Mouse (Mus musculus): ENCODE data around the gene Dcst1.

- TF ChIP-seq CTCF (IDR thresholded peaks at IDR 0.05; ENCODE audit: control insufficient read depth, insufficient read depth, insufficient read length) = no peak
- TF ChIP-seq MYOG (IDR thresholded peaks at IDR 0.05; ENCODE audit: control insufficient read depth, extremely low read depth, insufficient read length) = no peak
- TF ChIP-seq USF1 (IDR thresholded peaks at IDR 0.05; ENCODE audit: low read depth) = no peak
- no peak for TF ChIP-seq MAX (IDR thresholded peaks at IDR 0.05)
- TF ChIP-seq FOSL1 (IDR thresholded peaks at IDR 0.05; ENCODE audit: insufficient read depth, low read length, poor library complexity, severe bottlenecking) = no peak
Measured at GRCm38 (mm10) chr3:89388134-89388881, 23.3 kb upstream of the Dcst1 start.
